Mouse (Mus musculus): ENCODE results near the gene Bicra. TPM values are rescaled to one million over a fixed set of nuclear protein-coding genes. Genes with fewer than 3 reads are reported as not detected.

The Bicra gene
- total RNA-seq, 2 experiments from 2014 or later: 2.0 to 5.4 TPM

DNA sequence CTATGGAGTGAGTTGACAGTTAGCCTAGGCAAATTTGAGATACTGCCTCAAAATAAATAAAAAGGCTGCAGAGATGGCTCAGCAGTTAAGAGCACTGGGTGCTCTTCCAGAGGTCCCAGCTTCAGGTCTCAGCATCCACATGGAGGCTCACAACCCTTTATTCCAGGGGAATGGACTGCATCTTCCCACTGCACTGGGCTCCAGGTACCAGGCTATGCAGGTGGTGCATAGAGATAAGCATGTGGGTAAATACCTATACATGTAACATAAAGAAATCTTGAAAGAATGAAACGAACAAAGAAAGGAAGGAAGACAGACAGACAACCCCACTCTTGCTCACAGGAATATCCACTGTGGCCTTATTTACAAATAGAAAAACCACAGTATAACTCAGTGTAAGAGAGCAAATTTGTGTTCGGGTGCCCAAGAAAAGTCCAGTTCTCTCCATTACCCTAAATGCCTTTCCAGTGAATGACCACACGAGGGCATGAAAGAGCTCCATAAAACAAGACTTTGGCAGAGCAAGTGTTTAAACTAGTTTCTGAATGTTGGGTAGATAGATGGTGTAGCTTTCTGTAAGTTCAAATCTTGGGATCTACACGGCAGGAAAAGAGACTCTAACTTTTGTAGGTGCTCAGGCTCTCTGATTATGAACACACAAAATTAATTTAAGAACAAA lies 64.9 kb downstream of the Bicra start:
- peak; percentile 57; the same call in 1 of the 2 replicates for ATAC-seq (replicated peaks; ENCODE audit: low FRiP score, poor library complexity, severe bottlenecking)

- ATAC-seq (replicated peaks; ENCODE audit: low FRiP score, poor library complexity, severe bottlenecking): no peak
These were observed 66.2 kb downstream of the Bicra start for GRCm38 (mm10) chr7:15981538-15981937.

DNA sequence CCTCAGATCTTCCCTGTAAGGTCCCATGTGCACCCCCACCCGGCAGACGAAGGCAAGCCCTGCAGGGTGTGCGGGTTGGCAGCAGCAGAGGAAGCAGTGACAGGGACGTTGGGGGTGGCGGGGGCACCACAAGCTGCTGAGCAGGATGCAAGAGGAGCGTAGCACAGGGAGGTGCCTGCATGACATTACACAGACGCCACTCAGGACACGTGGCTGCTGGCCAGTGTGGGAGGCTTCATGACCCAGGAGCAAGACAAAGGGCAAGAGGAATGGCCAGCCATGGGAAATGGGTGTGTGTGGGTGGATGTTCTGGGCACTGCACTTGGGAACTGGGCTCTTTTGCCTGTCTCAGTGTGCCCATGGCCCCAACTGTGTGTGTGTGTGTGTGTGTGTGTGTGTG lies 67.5 kb downstream of the Bicra start:
- no peak for ATAC-seq (replicated peaks; ENCODE audit: low FRiP score, poor library complexity, severe bottlenecking)

- ATAC-seq (replicated peaks; ENCODE audit: low FRiP score, poor library complexity, severe bottlenecking): peak; percentile 76
These were observed 71.8 kb downstream of the Bicra start for GRCm38 (mm10) chr7:15975904-15976303.

- no peak for ATAC-seq (replicated peaks; ENCODE audit: low FRiP score, poor library complexity, severe bottlenecking)
These were observed 72.3 kb downstream of the Bicra start for GRCm38 (mm10) chr7:15975451-15975850.

- ATAC-seq (replicated peaks; ENCODE audit: low FRiP score, poor library complexity, severe bottlenecking): peak; percentile 52; the same call in 1 of the 2 replicates
These were observed 73.0 kb downstream of the Bicra start for GRCm38 (mm10) chr7:15974712-15975111.

GRCm38 (mm10) chr7:15972247-15972646 lies 75.5 kb downstream of the Bicra start:
- ATAC-seq (replicated peaks; ENCODE audit: low FRiP score, poor library complexity, severe bottlenecking): no peak

DNA sequence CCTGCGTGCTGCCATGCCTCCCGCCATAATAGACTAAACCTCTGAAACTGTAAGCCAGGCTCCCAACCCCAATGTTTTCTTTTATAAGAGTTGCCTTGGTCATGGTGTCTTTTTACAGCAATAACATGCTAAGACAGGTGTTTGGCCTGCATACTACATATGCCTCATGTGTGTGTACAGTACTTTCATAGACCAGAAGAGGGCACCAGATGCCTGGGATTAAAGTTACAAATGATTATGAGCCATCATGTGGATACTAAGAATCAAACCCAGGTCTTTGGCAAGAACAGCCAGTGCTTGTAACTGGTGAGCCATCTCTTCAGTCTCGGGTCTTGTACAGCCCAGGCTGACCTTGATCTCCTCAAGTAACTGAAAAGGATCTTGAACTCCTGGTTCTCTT lies 78.0 kb downstream of the Bicra start:
- no peak for ATAC-seq (replicated peaks; ENCODE audit: low FRiP score, poor library complexity, severe bottlenecking)

- no peak for ATAC-seq (replicated peaks; ENCODE audit: low FRiP score, poor library complexity, severe bottlenecking)
These were observed 79.4 kb downstream of the Bicra start for GRCm38 (mm10) chr7:15968322-15968721.

GRCm38 (mm10) chr7:15967312-15967711 lies 80.4 kb downstream of the Bicra start, which contains the start of gene Ehd2:
Gene Ehd2 (minus strand): TSS chr7:15967567.
- ATAC-seq (replicated peaks; ENCODE audit: low FRiP score, poor library complexity, severe bottlenecking): peak; percentile 88

GRCm38 (mm10) chr7:15966489-15966888 lies 81.2 kb downstream of the Bicra start:
- ATAC-seq (replicated peaks; ENCODE audit: low FRiP score, poor library complexity, severe bottlenecking): no peak

GRCm38 (mm10) chr7:15963798-15964652 lies 83.7 kb downstream of the Bicra start:
- no peak for ATAC-seq (replicated peaks; ENCODE audit: low FRiP score, poor library complexity, severe bottlenecking)

DNA sequence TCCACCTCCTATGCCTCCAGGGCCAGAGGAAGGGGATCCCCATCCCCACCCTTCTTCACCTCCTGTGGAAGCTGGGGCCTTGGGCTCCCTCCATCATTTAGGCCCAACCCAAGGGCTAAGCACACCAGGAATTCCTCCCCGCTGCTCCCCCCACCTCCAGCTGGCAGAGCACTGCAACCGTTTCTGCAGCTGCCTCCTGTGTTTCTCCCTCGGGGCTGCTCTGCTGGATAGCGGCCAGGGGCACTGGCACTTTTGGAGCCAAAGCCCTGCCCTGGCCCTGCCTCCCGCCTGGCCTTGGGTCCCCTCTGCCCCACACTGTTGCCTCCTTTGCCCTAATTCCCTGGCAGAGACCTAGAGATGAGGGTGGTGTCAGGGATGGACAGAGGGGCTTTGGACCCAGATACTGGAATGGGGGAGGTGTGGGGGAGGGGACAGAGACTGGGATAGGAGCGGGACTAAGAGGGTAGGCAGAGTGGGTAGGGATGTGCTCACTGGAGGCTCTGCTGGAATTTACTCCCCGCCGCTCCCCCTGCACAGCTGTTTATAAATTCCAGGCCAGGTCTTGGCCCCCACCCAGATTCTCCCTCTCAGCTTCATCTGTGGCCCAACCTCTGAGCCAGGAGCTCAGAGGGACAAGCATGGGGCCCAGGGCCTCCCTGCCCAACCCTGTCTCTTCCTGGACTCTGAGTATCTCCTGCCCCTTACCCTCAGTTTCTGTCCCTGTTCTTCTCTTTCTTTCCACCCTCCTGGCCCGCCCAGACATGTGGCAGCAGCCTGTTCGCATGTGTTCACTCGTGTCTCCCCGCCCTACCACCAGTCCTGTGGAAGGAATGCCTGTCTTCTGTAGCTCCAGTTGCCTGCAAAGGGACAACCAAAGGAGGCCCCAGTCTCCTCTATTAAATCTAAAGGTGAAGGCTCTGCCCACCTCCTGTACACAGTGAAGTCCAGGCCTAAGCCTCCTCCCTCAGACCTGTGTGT lies 85.1 kb downstream of the Bicra start:
- no peak for ATAC-seq (replicated peaks; ENCODE audit: low FRiP score, poor library complexity, severe bottlenecking)

DNA sequence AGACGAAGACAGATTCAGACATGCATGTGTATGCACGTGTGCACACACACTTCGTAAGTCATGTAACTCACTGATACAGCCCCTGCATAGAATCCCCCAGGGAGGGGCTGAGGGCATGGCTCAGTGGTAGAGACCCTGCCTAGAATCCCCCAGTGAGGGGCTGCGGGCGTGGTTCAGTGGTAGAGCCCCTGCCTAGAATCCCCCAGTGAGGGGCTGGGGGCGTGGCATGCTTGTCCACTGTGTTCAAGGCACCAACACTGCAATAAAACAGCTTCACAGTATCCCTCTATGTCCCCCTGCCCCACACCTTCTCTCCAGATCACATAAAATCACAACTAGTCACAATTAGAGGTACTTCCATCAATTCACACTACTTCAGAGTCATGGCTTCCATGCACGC lies 85.9 kb downstream of the Bicra start:
- no peak for ATAC-seq (replicated peaks; ENCODE audit: low FRiP score, poor library complexity, severe bottlenecking)

GRCm38 (mm10) chr7:15961239-15961638 lies 86.5 kb downstream of the Bicra start:
- ATAC-seq (replicated peaks; ENCODE audit: low FRiP score, poor library complexity, severe bottlenecking): no peak

GRCm38 (mm10) chr7:15960691-15961090 lies 87.0 kb downstream of the Bicra start:
- ATAC-seq (replicated peaks; ENCODE audit: low FRiP score, poor library complexity, severe bottlenecking): no peak

GRCm38 (mm10) chr7:15956143-15956542 lies 91.6 kb downstream of the Bicra start:
- ATAC-seq (replicated peaks; ENCODE audit: low FRiP score, poor library complexity, severe bottlenecking): no peak

GRCm38 (mm10) chr7:15955509-15955908 lies 92.2 kb downstream of the Bicra start:
- ATAC-seq (replicated peaks; ENCODE audit: low FRiP score, poor library complexity, severe bottlenecking): no peak

GRCm38 (mm10) chr7:15954978-15955443 lies 92.7 kb downstream of the Bicra start:
- peak; percentile 35 for ATAC-seq (replicated peaks; ENCODE audit: low FRiP score, poor library complexity, severe bottlenecking)

GRCm38 (mm10) chr7:15954436-15954835 lies 93.3 kb downstream of the Bicra start:
- ATAC-seq (replicated peaks; ENCODE audit: low FRiP score, poor library complexity, severe bottlenecking): peak; percentile 69
